Mouse (Mus musculus): ENCODE data around the gene Tldc2.

Tldc2 gene

GRCm38 (mm10) chr2:157121766-157122165, 34.9 kb downstream of the Tldc2 start:
- DNase-seq (ENCODE audit: extremely low spot score, low read depth, low spot score), result no peak

- no peak for DNase-seq (ENCODE audit: extremely low spot score, low read depth, low spot score)
Observed at GRCm38 (mm10) chr2:157125246-157125645, 38.4 kb downstream of the Tldc2 start.

GRCm38 (mm10) chr2:157127370-157127769, 40.5 kb downstream of the Tldc2 start:
- DNase-seq (ENCODE audit: extremely low spot score, low read depth, low spot score), result no peak

- DNase-seq (ENCODE audit: extremely low spot score, low read depth, low spot score), result no peak
Observed at GRCm38 (mm10) chr2:157128072-157128471, 41.2 kb downstream of the Tldc2 start.

- no peak for DNase-seq (ENCODE audit: extremely low spot score, low read depth, low spot score)
Observed at GRCm38 (mm10) chr2:157129096-157129495, 42.2 kb downstream of the Tldc2 start.

- DNase-seq (ENCODE audit: extremely low spot score, low read depth, low spot score), result no peak
Observed at GRCm38 (mm10) chr2:157129601-157130164, 42.8 kb downstream of the Tldc2 start.

GRCm38 (mm10) chr2:157130813-157131514, 44.1 kb downstream of the Tldc2 start:
- no peak for DNase-seq (ENCODE audit: extremely low spot score, low read depth, low spot score)

GRCm38 (mm10) chr2:157132086-157132485, 45.2 kb downstream of the Tldc2 start:
- DNase-seq (ENCODE audit: extremely low spot score, low read depth, low spot score), result no peak

GRCm38 (mm10) chr2:157132686-157133540, 46.1 kb downstream of the Tldc2 start:
- DNase-seq (ENCODE audit: extremely low spot score, low read depth, low spot score), result no peak

GRCm38 (mm10) chr2:157133769-157134478, 47.1 kb downstream of the Tldc2 start:
- DNase-seq (ENCODE audit: extremely low spot score, low read depth, low spot score), result peak; percentile 20

GRCm38 (mm10) chr2:157134479-157134931, 47.6 kb downstream of the Tldc2 start:
- peak; percentile 5 for DNase-seq (ENCODE audit: extremely low spot score, low read depth, low spot score)

- DNase-seq (ENCODE audit: extremely low spot score, low read depth, low spot score), result peak; percentile 78
Observed at GRCm38 (mm10) chr2:157135014-157135413, 48.2 kb downstream of the Tldc2 start, which contains the start of gene Samhd1. Samhd1 (minus strand) TSS chr2:157135265.

GRCm38 (mm10) chr2:157135529-157136120, 48.8 kb downstream of the Tldc2 start:
- no peak for DNase-seq (ENCODE audit: extremely low spot score, low read depth, low spot score)

- DNase-seq (ENCODE audit: extremely low spot score, low read depth, low spot score), result no peak
Observed at GRCm38 (mm10) chr2:157136176-157136575, 49.3 kb downstream of the Tldc2 start.

GRCm38 (mm10) chr2:157136646-157137045, 49.8 kb downstream of the Tldc2 start:
- DNase-seq (ENCODE audit: extremely low spot score, low read depth, low spot score), result no peak

- DNase-seq (ENCODE audit: extremely low spot score, low read depth, low spot score), result no peak
Observed at GRCm38 (mm10) chr2:157137959-157138731, 51.3 kb downstream of the Tldc2 start.

GRCm38 (mm10) chr2:157138808-157139207, 52.0 kb downstream of the Tldc2 start:
- DNase-seq (ENCODE audit: extremely low spot score, low read depth, low spot score), result no peak

GRCm38 (mm10) chr2:157139251-157139802, 52.5 kb downstream of the Tldc2 start:
- no peak for DNase-seq (ENCODE audit: extremely low spot score, low read depth, low spot score)

- DNase-seq (ENCODE audit: extremely low spot score, low read depth, low spot score), result no peak
Observed at GRCm38 (mm10) chr2:157141962-157142361, 55.1 kb downstream of the Tldc2 start.

- no peak for DNase-seq (ENCODE audit: extremely low spot score, low read depth, low spot score)
Observed at GRCm38 (mm10) chr2:157144132-157144531, 57.3 kb downstream of the Tldc2 start.
